Mouse (Mus musculus): Measurements from ENCODE around the gene Mtus2.

Mtus2 gene

DNA sequence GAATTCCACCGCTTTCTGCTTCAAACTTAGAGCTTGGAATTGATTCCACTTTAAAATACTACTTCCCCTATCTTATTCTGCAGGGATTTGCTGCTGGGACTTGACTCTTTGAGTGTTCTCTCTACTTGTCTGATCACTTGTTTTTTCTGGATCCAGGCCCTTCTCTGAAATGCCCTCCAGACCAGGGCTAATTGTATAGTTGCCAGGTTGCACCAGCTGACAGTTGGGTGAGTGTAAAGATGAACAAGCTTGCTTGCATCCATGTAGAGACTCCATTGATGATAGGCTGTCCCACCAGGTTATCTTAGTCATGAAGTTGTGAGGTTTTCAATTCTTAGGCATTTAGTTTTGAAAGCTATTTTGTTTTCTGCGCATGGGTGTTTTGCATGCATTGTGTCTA lies 92.2 kb downstream of the Mtus2 start:
- DNase-seq = no peak

GRCm38 (mm10) chr5:148052846-148053608 lies 95.9 kb downstream of the Mtus2 start:
- DNase-seq = peak in 1 of 2 experiments; percentile 49

- no peak for DNase-seq
These were observed 96.5 kb downstream of the Mtus2 start for GRCm38 (mm10) chr5:148053609-148053990.

- no peak for DNase-seq
These were observed 99.7 kb downstream of the Mtus2 start for GRCm38 (mm10) chr5:148056831-148057230.

- no peak for DNase-seq
These were observed 100.3 kb downstream of the Mtus2 start for GRCm38 (mm10) chr5:148057433-148057832.

DNA sequence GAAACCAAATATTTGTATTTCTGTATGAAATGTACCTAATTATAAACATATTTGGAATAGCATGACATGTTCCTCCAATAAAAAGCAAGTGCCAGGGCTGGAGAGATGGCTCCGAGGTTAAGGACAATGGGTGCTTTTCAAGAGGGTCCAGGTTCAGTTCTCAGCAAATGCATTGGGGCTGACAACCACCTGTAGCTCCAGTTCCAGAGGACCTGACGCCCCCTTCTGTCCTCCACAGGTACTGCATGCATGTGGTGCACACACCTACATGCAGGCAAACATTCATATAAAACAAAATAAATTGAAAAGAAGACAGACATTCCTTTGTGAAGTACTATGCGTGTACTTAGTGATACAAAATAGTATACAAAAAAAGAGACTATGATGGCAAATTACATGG lies 102.2 kb downstream of the Mtus2 start:
- DNase-seq = no peak

- no peak for DNase-seq
These were observed 104.7 kb downstream of the Mtus2 start for GRCm38 (mm10) chr5:148061869-148062268.

DNA sequence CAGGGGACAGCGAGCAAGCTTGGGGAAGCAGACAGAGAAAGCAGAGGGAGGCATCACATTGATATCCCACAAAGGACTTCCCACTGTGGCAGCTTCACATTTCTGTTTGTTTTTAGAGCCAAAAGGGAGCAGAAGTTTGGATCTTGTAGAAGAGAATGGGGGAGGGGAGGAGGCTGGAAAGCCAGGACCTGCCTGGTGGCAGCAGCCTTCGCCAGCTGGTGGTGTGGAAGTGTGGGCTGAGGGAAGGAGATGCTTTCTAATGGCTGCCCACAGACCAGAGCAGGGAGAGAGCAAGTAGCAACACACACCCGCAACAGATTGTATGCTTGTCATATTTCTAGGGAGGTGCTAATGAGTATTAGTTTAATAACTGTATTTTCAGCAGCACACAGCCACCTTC lies 106.6 kb downstream of the Mtus2 start:
- no peak for DNase-seq

GRCm38 (mm10) chr5:148065251-148065650 lies 108.1 kb downstream of the Mtus2 start:
- no peak for DNase-seq

DNA sequence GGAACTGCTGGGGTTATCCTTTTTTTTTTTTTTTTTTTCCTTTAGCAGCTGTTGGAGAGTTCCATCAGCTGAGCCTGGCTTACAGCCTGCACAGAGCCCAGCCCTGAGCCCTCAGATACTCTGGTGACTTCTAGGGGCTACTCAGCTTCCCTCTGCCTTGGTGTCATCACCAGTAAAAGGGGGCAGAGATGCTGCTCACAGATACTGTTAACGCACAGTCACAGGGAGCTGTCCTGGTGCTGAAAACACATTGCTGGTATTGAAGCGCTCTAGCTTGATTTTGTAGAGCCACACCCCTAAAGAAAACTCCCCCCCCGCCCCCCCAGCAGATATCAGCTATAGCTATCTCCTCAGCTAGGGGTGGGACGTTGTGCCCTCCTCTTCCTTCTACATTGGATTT lies 112.8 kb downstream of the Mtus2 start:
- DNase-seq = peak in 1 of 2 experiments; percentile 23

DNA sequence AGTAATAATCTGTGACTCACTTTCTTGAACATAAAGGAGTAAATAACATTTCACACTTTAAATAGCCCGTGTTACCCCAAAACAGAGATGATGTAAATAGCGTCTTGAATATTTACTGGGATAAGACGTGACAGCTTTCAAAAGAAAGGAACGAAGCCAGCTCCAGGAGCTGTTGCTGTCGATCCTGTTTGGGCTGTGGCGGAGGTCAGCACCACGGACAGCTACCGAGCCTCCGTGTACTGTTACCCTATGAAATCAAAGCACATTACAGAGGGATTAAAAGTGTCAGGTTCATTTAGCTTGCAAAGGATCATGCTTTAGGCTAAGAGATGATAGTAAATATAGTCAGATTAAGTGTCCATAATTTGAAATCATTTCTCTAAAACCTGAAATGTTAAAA lies 114.7 kb downstream of the Mtus2 start:
- DNase-seq = peak; percentile 31 to 46

DNA sequence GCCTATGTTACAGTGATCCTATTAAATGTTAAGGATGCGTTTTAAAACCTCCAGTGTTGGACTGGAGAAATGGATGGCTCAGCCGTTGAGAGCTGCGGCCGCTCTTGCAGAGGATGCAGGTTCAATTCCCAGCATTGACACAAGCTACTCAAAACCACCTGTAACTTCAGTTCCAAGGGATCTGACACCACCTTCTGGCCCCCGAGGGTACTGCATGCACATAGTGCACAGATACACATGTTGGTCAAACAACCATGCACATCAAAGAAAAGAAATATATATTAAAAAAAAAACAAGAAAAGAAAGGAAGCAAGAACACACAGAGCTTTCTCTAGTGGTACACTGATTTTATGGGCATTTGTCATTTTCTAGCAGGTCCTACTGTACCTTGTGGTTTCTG lies 116.3 kb downstream of the Mtus2 start:
- DNase-seq = no peak

DNA sequence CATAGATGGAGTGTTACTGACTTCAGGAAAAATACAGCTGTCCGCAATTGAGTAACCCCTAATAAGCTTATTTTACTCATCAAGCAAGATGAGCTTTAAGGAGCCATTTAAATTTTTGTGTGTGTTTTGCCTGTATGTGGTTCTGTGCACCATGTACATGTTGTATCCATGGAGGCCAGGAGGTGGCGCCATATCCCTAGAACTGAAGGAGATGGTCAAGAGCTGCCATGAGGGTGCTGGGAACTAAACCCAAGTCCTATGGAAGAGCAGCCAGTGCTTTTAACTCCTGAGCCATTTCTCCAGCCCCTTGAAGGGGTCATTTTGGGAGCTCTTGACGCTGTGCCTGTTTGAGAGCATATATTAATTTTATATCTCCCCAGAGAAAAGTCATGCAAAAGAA lies 122.6 kb downstream of the Mtus2 start:
- DNase-seq = no peak

DNA sequence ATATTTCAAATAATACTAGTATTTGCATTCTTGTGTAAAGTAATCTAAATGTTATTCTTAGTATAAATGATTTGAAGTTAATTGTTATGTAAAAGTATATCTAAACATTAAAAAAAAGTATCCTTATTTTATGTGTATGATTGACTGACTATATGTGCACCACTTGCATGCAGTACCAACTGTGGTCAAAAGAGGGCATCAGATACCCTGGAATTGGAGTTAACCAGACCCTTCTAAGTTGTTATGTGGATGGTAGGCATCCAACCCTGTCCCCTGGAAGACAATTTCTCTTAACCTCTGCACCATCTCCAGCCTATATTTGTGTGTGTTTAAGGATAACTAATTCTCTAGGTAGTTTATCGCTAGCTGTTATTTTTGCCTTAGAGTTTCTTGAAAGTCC lies 126.4 kb downstream of the Mtus2 start:
- no peak for DNase-seq

DNA sequence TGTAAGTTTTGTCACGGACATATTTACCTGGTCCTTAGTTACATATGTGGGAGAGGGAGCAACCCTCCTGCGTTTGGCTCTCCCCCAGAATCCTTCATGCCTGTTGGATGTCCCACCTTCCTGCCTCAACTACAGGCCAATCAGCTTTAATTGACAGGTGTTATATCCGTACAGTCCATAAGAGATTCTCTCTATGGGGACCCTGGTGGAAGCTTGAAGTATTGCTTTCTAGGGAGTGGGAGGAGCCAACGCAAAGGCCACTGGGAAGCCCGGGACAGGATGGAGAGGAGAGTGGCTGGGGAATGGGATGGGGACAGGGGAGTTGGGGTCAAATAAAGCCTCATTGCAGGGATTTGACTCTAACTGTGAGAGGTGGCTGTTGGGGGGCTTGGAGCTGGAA lies 127.6 kb downstream of the Mtus2 start:
- no peak for DNase-seq

DNA sequence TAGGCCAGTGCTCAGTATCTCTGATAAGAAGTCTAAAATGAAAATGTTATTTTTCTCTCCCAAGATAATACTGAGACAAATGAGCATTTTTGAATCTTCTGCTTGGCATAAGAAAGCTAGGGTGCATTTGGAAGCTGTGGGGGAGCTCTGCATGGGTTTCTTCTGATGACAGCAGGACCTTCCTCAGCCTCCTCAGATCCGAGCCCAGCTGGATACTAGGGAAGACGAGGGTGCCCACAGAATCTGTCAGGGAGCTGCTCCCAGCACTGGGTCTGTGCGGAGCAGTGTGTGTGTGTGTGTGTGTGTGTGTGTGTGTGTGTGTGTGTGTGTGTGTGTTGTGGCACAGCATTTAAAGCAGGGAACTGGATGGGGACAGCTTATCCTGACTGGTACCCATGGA lies 130.7 kb downstream of the Mtus2 start:
- no peak for DNase-seq

GRCm38 (mm10) chr5:148090191-148090821 lies 133.2 kb downstream of the Mtus2 start:
- DNase-seq = no peak

- no peak for DNase-seq
These were observed 137.5 kb downstream of the Mtus2 start for GRCm38 (mm10) chr5:148094640-148095039.

GRCm38 (mm10) chr5:148099356-148099755 lies 142.2 kb downstream of the Mtus2 start:
- DNase-seq = no peak

GRCm38 (mm10) chr5:148107324-148107723 lies 150.2 kb downstream of the Mtus2 start:
- DNase-seq = no peak

GRCm38 (mm10) chr5:148107890-148108289 lies 150.8 kb downstream of the Mtus2 start:
- no peak for DNase-seq

GRCm38 (mm10) chr5:148108314-148108713 lies 151.2 kb downstream of the Mtus2 start:
- no peak for DNase-seq

DNA sequence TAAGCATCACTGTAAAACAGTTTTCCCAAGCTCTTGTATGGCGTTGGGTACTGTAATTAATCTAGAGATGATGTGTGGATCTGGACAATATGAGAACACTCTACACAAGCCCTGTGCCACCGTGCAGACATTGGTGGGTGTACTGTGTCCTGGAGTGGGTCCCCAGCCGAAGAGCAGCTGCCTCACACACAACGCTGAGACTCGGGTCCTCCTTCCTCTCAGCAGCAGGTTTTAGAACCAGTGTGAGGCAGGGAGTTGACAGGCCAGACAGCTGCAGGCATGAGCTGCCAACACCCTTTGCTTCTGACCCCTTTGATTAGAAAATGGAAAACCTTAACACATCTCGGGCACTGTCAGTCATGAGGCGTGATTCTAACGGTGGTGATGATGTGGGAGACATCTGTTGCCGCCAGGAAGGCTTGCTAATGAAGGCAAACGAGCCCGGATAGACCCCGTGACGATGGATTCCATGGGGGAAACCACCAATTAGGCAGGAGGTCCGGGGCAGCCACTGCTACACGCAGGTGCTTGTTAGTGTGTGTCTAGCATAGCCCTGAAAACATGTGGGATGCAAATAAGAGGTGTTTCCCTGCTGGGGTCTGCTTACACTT lies 158.2 kb downstream of the Mtus2 start:
- DNase-seq = no peak

DNA sequence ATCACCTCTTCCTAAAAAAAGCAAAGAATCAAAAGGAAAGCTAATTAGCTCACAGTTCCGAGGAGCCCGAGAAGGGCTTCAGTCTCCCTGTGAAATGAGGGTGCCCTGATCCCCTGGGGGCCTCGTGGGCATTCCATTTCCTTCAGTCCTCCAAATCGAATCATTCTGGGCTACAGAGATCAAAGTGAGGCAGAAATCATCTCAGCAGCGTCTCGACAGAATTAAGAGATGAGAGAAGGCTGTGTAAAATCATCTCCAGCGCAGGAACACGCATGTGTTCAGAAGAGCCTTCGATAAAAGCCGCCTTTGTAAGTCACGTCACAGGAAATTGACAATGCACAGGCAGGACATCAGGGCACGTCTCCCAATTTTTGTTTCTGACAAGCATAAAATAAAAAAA lies 167.2 kb downstream of the Mtus2 start:
- DNase-seq = no peak

All from lung, postnatal 4 days (tissue).